Mouse (Mus musculus): ENCODE results near the gene Rtn3.
A peak's percentile ranks its signal among the peaks of the same experiment; 100 is the strongest.
"Not testable (repeated sequence)": the region's sequence is repeated elsewhere in the genome, so short reads cannot be mapped to it uniquely, and the experiment has no call there.

The Rtn3 gene

DNA sequence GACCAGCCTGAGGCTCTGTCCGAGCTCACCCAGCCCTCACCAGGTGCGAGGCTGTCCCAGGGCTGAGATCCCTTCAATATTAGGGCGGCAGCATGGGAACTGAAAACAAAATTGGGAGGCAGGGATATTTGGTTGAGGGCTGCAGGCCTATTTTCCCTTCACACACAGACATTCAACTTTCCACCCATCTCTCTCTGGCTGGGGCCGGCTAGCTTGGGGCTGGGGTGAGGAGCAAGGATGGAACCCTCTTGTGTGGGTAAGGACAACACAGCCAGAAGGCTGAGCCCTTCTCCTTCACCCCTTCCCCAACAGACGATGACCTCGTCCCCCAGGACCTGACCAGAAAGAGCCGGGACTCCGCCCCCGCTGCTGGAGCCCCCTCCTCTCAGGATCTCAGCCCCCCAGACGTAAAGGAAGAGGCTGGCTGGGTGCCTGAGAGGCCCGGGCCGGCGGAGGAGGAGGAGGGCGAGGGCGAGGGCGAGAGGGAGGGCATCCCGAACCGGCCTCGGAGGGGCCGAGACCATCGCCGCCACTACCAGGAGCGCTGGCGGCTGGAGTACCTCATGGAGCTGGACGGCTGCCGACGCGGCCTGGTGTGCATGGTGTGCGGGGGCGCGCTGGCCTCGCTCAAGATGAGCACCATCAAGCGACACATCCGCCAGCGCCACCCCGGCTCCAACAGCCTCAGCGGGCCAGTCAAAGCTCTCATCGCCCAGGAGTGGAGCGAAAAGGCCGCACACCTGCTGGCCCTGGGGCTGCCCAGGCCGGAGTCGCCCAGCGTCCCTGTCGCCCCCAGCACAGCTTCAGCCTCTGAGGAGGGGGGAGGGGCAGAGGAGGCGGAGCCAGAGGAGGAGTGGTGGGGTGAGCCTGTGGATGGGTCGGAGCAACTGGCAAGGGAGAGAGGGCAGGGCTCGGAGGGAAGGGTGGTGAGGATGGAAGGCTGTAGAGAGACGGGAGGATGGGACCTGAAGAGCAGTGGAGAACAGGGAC, 61.2 kb downstream of the Rtn3 start:
- DNase-seq = peak; percentile 23

DNA sequence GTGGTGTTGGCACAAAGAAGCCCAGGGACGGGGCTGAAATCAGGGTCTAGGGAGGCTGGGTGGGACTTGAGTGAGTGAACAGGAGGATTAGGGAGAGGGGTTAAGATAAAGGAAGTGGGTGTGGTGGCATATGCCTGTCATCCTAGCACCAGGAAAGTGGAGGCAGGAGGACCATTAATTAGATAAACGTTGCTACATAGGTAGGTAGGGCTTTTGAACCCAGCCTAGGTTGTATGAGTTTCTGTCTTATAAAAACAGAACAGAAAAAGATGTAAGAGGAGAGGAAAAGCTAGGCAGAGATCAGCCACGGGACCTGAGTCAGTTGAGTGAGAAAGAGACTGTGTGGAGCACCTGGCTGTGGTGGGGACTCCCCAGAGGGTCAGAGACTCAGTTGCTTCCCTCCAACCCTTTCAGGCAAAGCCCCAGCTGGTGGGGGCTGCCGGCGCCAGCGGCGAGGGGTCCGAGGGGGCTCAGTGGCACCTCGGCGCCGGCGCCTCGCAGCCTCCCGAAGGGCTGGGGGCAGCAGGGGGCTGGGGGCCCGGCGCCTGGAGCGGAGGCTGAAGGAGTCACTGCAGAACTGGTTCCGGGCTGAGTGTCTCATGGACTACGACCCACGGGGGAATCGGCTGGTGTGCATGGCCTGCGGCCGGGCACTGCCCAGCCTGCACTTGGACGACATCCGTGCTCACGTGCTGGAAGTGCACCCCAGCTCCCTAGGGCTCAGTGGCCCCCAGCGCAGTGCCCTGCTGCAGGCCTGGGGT, 62.1 kb downstream of the Rtn3 start:
- no peak for DNase-seq

DNA sequence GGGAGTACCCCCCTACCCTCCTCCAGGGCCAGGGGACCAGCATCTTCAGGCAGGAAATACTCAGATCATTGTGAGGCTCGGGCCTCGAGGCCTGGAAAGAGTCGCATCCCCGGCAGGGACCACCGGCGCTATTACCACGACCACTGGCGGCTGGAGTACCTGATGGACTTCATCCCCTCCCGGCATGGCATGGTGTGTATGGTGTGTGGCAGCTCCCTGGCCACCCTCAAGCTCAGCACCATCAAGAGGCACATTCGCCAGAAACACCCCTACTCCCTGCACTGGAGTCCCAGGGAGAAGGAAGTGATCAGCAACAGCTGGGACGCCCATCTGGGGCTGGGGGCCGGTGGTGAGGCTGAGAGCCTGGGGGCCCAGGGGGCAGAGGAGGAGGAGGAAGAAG, 63.0 kb downstream of the Rtn3 start:
- no peak for DNase-seq

DNA sequence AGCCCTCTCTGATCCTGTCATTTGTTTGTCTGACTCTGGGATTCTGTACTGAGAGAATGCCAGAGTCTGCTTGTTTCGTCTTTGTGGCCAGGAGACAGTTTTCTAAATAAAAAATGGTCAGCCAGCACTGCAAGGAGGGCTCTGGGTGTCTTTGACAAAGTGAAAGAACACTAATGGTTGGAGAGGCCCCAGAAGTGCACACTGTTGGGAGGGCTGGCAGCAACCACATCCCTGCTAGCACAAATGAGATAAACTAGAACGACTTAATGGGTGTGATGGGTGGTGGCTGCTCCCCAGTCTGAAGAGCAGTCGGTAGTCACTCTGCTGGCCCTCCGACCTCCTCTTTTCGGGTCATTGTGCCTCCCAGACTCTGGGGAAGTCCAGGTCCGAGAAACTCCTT, 63.9 kb downstream of the Rtn3 start:
- no peak for DNase-seq

DNA sequence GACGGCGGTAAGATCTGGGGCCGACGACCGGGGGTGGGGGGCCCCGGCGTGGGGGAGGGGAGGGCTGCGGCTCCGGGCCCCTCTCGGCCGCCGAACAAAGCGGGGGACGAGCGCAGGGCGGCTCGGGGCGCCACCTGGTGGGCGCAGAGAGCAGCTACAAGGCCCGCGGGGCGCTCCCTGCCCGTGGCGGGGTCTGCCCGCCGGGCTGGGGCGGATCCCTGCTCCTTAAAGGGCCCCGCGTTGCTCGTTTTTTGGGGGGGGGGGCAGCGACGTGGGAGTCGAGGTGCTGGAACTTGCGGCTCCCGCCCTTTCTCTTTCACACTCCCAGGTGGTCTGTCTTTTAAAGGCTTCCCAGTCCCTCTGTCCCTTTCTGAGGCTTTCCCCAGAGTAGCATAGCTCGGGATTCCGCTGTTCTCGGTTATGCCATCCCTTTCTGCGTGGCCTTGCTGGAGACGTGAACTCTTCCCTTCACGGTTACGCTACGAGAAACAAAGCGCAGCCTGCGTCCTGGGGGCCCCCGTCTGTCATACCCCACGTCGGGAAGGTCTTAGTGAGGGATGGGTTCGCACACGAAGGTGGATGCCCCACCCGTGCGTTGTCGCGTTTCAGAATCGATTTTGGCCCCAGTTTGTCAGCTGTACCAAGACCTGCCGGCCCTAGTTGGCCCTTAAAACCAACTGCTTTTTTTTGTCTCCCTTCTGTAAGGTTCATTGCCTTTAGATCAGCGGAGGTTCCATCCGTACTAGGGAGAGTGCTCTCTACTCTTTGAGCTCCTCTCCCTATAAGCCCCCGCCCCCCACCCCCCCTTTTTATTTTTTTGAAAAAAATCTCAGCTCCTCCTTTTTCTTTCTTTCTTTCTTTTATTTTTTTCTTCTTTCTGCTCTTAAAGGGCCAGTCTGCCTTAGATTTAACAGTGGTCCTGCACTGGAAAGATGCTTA, 64.9 kb downstream of the Rtn3 start:
- DNase-seq = peak; percentile 81

DNA sequence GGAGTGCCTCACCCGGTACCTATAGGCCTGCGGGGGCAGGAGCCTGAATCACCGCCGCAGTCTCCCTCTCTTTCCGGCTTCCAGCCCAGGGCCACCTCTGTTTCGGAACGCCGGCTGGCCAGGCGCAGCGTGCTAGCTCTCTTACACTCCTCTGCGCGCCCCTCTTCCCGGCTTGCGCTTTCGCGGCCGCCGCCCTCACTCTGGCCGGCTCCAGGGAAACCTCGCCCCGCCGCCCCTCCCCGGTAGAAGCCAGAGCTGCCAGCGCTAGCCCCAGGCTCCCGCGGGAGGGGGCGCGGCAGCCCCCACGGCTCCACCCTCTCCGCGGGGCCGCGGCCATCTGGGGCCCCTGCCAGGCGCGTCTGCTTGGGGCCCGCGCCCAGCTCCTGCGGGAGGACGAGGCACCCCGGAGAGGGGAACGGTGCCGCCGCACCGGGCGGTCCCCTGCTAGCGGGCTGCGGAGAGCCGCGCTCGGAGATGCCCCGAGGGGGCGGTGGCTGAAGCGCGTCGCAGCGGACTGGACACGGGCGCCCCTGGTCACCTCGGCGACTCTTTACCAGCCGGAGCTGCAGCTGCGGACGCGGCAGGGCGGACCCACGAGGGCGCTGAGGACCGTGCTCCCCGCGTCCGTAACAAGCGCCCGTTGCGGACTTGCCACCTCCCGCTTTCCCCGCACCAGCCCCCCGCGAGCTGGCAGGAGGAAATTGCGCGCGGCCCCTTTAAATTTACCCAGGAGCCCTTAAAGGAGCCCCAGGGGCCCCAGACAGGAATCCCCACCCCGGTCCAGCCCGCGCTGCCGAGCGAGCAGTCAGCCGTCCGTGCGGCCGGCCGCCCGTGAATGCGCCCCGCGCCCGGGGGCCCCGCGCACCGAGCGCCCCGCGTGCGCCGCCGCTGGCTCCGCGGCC, 66.0 kb downstream of the Rtn3 start, which contains the start of gene 2700081O15Rik:
Gene 2700081O15Rik (plus strand): TSS at position 792 of the 902 bp plus-strand sequence.
- peak; percentile 74 for DNase-seq

DNA sequence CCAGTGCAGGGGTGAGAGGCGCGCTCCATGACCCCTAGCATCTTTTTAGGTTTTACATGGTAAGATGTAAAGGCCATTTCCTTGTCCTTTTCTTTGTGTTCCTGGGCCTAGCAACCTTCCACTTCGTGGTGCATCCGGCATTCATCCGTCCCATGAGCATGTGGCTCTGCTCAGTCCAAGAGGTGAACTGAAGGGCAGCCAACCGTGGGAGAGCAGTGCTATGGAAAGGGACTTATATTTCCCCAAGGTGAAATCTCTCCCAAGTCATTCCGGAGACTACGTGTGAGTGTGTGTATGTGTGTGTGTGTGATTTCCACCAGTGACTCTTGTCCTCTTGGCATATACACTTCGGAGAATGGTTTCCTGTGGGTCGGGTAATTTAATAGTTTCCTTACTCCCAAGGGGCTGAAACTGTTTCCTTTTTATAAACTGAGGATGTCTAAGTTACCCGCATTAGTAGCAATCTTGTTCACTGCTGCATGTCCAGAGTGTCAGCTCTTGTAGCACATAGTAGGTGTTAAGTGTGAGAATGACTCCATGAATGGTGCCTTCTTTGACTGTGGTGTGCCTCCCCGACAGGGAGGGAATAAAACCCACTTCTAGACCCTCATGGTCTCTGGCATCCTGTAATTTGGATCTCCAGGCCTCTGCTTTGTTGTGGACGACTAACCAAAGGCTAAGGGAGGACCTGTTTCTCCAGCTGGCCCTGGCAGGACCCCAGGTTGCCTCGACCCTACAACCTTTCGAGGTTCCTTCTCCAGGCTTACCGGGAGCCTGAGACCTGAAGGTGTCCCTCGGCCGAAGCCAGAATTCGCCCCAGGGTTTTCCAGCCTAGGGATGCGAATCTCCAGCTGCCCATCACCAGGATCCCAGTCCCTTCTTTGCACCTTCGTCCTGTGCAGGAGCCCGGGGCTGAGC, 66.9 kb downstream of the Rtn3 start:
- DNase-seq = peak; percentile 20

DNA sequence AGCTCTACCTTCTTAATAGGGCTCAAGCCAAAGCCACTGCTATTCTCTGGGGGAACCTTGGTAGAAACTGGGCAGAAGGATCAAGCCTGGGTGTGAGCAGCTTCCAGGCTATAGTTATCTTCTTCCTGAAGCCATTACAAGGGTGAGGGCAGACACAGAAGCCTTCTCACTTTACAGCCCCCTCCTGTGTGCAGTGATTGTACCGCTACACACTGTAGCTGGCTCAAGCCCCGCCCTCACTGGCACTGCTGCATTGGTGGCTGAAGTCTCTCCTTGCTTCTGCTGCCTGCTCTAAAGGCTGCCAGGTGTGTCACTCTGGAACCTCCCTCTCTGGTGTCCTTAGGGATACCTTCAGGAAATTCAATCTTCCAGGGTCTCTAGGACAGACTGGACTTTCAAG, 70.7 kb downstream of the Rtn3 start:
- no peak for DNase-seq

DNA sequence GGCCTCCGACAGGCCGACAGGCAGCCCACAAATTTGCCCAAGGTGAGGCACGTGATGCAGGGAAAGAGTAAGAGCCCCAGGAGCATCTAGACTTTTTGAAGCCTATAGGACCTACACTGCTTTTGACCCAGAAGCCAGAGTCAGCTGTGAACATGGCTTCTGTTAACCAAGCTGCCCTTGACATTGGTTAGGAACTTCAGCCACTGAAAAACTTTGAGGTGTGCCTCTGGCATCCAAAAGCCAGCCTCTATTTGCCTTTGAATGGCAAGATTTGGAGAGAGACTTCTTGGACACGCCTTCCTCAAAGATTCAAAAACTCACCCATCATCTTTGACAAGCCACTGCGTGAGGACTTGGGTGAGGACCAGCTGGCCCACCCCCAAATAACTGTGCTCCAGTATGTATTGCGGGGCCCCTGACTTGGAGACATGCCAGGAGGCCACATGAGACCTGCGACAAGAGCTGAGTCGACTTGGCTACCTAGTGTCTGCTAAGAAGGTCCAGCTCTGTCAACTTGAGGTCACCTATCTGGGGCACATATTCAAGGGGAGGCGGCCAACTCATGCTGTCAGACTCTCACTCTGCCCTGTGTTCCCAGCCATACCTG, 78.4 kb downstream of the Rtn3 start:
- DNase-seq = no peak

DNA sequence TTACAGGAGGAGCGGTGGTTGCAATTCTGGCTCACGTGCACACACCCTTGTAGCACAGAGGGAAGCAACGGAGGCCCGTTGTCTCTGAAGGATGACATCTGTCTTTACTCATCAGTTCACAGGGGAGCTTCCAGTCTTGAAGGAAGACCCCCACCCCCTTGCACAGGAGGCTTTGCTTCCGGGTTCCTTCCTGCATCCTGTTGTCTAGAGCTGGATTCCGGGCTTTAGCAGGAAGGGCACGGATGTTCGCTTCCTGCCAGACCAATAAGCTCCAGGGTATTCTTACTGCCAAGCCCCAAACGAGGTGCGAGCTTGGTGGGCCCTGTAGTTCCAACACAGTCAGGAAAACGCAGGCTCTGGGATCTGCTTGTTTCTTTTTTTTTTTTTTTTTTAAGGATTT, 82.4 kb downstream of the Rtn3 start:
- DNase-seq = peak; percentile 40

DNA sequence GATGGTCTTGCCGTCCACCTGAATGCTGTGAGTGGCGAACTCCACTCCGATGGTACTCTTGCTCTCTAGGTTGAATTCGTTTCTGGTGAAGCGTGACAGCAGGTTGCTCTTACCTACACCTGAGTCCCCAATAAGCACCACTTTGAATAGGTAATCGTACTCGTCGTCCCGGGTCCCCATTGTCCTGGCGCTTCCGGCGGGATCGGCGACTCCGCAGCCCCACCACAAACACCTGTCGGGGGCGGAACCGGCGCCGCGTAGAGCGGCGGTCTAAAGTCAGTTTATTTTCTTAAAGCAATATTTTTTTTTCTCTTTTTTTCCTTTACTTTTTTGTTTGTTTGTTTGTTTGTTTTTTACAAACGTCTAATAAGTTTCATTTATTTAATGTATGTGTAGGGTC, 84.2 kb downstream of the Rtn3 start:
- not testable (repeated sequence) for DNase-seq

DNA sequence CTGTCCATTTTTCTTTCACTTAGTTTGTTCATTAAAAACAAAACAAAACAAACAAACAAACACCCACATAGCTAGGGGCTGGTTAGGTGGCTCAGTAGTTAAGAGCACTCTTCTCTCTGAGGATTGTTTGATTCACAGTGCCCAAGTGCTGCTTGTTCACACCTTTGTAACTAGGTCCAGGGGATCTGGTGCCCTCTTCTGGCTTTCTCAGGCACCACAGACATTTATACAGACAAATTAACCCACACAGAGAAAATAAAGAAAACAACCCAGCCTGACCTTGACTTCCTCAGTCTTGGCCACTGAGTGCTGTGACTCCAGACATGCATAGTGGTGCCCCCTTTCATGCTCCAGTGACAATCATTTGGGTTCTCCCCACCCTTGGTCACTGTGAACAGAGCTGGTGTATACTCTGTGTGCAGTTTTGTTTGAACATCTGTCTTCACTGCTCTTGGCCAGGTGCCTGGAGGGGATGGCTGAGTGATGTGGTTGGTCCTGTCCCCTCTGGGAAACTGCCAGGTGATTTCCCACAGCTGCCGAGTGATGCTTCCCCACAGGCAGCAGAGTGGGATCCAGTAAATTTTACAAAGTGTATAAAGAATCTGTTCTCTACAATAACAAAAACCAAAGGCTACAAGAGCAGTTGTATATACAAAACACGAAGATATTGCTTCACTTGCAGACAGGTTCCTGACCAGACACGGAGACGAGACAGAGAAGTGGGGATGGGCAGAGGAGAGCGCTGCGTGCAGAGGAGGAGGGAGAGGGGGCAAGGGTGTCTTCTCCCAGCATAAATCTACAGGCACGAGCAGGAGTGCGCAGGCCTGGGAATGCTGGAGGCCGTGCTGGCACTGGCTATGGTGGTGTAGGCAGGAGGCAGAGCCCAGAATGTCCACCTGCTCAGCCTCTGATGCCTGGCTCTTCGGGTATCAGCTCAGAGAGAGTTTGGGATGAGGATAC, 85.9 kb downstream of the Rtn3 start:
- DNase-seq = not testable (repeated sequence)

DNA sequence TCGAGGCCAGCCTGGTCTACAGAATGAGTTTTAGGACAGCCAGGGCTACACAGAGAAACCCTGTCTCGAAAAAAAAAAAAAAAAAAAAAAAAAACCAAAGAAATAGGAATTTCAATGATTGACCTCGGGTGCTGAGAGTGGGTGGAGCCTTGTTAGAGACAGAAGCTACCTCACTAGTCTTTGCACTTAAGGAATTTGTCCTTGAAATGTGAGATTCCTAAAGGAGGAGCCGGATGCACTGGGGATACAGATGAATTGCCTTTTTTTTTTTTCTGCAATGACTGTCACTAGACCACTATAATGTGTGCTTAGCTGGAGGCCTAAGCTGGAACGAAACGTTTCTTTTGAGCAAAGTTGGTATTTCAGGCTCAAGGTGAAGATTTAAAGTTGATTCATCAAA, 94.6 kb downstream of the Rtn3 start:
- DNase-seq = no peak

DNA sequence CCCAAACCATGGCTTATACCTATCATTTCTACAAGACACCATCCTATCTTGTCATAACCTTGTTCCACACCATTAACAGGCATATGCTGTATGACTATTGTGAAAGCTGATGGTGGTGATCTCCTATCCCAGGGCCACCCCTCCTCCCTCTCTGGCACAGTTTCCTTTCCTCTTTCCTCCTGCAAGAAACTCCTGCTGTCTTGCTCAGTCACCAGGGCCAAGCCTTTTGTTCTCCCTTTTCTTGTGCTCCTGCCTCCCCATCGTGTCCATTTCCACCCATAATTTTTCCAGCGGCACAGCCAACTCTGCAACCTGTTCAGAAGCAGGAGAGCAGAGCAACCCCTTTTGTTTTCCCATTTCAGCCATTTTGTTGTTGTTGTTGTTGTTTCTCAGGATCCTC, 97.0 kb downstream of the Rtn3 start:
- no peak for DNase-seq

DNA sequence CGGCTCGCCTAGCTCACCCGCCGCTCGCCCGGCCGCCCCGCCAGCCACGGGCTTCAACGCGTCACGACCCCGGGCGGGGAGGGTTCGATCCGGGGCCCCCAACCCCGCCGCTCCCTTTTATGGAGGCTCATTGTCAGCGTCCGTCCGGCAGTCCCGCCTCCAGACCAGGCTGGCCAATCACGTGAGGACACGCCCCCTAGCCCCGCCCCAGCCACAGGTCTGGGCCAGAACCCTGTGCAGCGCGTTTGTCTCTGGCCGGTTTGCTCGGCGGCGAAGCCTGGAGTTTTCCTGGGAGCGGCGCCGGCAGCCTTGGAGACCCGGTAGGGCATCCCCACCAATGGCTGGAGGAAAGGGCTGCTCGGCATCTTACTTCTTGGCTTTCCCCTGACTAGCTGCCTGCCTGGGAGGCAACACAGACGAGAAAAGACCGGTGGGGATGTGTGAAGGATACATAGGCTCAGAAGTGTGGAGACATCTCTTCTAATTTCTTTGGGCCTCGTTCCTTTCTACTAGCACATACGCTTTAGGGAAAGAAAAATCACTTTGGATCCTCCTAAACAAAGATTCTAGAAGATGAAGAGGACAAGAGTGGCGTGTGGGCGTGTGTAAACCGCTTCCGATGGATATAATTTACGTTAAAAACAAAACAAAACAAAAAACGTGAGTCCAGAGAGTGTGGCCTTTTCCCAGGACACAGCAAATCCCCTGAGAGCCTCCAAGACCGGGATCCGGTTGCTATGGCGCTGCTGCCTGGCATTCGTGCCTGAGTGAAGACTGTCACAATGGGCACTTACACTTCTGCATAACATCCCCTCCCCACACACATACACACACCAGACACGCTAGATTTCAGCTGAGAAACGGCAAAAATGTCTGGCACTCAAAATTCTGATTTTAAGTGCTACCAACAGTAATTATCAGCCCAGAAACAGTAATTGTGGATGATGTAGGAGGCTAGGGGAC, 99.9 kb downstream of the Rtn3 start, which contains the start of gene Spindoc:
Gene Spindoc (minus strand): TSS at position 92 of the 963 bp plus-strand sequence.
- DNase-seq = peak; percentile 100

DNA sequence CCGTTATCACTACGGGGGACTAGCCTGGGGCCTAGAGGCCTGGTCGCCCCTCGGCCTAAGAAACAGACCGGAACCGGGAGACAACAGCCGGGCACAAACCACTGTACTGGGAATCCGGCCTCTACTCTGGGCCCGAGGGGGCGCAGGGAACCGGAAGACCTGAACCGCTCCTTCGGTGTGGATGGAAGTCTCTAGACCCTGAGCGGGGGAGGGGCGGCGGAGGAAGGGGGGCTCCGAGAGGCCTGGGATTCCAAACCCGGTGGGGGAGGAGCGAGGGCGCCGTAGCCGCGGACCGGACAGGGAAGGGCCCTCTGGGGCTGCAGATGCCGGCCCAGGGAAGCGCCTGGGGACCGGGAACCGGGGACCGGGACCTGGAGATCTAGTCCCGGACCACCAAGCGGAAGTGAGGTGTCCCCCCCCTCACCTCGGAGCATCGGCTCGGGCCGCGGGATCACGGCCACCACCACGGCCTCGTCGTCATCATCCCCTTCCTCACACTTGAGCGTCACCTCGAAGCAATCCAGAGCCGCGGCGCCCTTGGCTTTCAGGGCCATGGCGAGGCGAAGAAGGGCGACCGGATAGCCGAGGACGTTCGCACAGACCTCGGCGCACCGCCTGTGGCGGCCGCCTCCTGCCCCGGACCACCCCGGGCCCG, 100.7 kb downstream of the Rtn3 start:
- peak; percentile 60 for DNase-seq

DNA sequence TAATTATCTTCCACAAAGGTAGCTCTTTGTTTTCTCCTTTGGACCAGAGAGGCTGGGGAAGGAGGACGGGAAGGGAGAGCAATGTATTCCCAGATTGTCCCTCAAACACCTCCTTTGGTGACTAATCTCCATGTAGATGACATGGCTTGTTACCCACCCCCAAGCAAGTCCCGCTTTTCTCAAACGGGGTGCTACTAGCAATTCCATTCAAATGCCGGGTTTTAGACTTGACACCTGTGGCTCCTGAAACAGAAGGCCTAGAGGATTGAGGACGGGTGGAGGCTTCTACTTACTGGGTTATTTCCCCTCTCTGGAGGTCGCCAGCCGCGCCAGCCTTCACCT, 101.2 kb downstream of the Rtn3 start:
- DNase-seq = no peak

All from kidney, adult 18-20 months (tissue).